In the genomic region with DNA sequence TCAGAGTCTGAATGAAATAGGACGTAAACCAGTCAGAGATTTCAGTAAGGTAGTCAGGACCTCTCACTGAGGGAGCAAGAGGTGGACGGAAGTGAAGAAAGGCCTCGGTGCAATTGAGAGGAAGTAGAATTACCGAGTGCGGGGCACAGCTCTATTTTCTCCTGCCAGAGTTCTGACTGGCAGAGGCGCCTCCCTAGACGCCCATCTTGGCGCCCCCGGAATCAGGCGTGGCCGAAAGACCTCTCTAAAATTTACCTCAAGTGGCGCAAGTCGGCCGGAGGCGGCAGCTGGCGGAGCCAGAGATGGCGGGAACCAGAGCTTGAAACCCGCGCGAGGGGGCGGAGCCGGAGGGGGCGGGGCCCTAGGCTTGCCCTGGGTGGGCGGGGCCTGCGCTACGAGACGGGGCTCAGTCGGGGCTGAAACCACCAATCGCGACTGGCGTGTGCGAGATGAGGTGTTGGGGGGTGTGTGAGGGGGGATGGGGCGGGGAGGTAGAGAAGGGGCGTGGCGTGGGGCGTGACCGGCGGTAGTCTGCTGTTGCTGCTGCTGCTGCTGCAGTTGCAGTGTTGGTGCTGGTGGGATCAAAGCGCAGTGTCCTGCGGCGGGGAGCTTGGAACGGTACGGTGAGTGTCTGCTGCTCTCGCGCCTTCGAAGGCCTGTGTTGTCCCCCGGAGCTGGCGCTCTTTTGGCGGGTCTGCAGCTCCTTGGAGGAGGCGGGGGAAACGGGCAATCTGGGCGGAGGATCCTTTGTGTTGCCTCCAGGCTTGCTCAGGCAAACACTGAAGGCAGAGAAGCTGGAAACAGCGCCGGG, we compare ENCODE assay signal across 1 mouse cellular context.
TF ChIP-seq lines count a peak whose summit lies in the region.

Primpol (minus strand) TSS at position 334 of the 811 bp plus-strand sequence.
Casp3 (plus strand) TSS at position 413 of the 811 bp plus-strand sequence.

TF ChIP-seq in C2C12, 6 proteins besides CTCF, POLR2A, EP300 and RAD21 (continued from another document):
- no peak for TF ChIP-seq FOSL1 (IDR thresholded peaks at IDR 0.05; ENCODE audit: insufficient read depth, low read length, poor library complexity, severe bottlenecking)
- TF ChIP-seq CEBPB (IDR thresholded peaks at IDR 0.05; ENCODE audit: low read depth), result no peak
- no peak for TF ChIP-seq MAX (IDR thresholded peaks at IDR 0.05)
